Mouse (Mus musculus): Measurements from ENCODE around the gene Eif2s3y. TPM values are rescaled to one million over a fixed set of nuclear protein-coding genes. Genes with fewer than 3 reads are reported as not detected.

Eif2s3y gene
- polyA plus RNA-seq (2015; fragmentation: Nextera tagmentation; extraction: Ambion mirVana), result 20.6 and 26.2 TPM in 2 replicates

- Histone ChIP-seq H3K27me3 (replicated peaks) (no peaks in the 10 kb centered on the region), H3K36me3 (no peaks in the 10 kb centered on the region), H3K9me3 (no peaks in the 10 kb centered on the region), H3K4me3 (replicated peaks) (peak within 1 kb of the TSS; percentile 39), H3K9ac (no peak within 1 kb of the TSS), H3K4me1 (no peaks in the 10 kb centered on the region), H3K27ac (no peak within 1 kb of the TSS), H3K4me2 (no peak within 1 kb of the TSS)
- WGBS, result 19% methylated on average over 24 of the region's 31 CpGs
- peak; percentile 87 for ATAC-seq (ENCODE audit: insufficient read depth, low FRiP score, low read depth)
Observed at GRCm38 (mm10) chrY:1009882-1010751, at the start of gene Eif2s3y. Gene Eif2s3y, plus strand, starts transcription at chrY:1010543.

Small RNAs within 50 kb of the gene (microRNA-seq; reads per million reads assigned to microRNA genes)
- gene Gm47281, result not detected

Other genes with a start within 250 kb of the Eif2s3y start
- not detected in 2 replicates for gene Zfy1, start 213.1 kb upstream of the Eif2s3y start, polyA plus RNA-seq (2015; fragmentation: Nextera tagmentation; extraction: Ambion mirVana)
- gene Uba1y, start 191.9 kb upstream of the Eif2s3y start, polyA plus RNA-seq (2015; fragmentation: Nextera tagmentation; extraction: Ambion mirVana), result not detected in 2 replicates
- 4.4 and 5.6 TPM in 2 replicates for gene Kdm5d, start 112.8 kb upstream of the Eif2s3y start, polyA plus RNA-seq (2015; fragmentation: Nextera tagmentation; extraction: Ambion mirVana)
- gene Uty, start 235.2 kb downstream of the Eif2s3y start, polyA plus RNA-seq (2015; fragmentation: Nextera tagmentation; extraction: Ambion mirVana), result 7.3 and 7.4 TPM in 2 replicates